Comparison of ENCODE assay signal across 7 mouse cellular contexts in the genomic region with DNA sequence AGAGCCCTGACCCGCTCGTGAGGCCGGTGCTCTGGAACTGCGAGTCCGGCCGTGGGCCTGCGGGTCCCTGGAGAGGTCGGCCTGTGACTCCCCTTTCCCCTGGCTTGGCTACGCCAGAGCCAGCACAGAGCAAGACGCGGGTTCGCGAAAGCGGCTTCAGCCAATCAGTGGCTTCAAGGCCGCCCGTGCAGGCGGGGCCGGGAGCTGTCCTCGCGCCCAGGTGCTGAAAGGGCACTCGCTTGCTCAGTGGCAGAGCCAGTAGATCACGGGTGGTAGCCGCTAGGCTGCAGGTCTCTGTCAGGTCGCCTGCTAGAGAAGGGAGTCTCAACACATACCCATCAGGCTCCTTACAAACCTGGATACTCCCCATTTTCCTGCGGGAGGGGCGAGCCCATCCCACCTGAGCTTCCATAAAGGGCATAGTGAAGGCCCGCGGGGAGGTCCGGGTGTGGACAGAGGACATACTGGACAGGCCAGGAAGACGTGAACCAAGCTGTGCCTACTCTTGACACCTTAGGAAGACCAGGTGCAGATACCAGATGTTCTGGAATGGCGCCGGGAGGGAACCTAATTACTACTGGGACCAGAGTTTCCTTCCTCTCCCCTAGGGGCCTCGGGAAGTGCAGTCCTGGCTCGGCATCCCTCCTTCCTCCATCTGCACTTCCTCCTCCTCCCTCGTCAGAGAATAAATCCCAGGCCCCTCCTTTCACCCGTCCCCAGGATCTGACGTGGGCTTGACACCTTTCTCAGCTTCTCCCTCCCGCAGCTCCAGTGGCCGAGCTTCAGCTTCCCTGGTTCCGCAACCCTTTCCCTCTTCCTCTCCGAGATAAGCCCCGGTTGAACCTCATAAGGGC. TPM values are rescaled to one million over a fixed set of nuclear protein-coding genes. Genes with fewer than 3 reads are reported as not detected.
DNase-seq lines count a peak whose midpoint lies in the region; ATAC-seq and TF ChIP-seq lines count a peak whose summit lies in the region.

A gene (plus strand): TSS at position 771 of the 854 bp plus-strand sequence.

- peak; percentile 98 for DNase-seq in adrenal gland, postnatal 10 days
- peak; percentile 81 for DNase-seq in embryo, embryonic 11.5 days (ENCODE audit: low read depth, low spot score)
- DNase-seq in gastrocnemius, postnatal 4 days (ENCODE audit: low spot score in 2 of 2): peak; percentile 86 to 94
- DNase-seq in limb, embryonic 10.5 days (ENCODE audit: low spot score): peak; percentile 99

- TF ChIP-seq POLR2A in small intestine, adult 2 months (IDR thresholded peaks at IDR 0.05; ENCODE audit: low read depth, low read length): no peak

- no peaks in the 10 kb centered on the region for H3K9me3 ChIP-seq in intestine, embryonic 16.5 days (ENCODE audit: control insufficient read depth, low read length)
- H3K9me3 ChIP-seq in limb, embryonic 10.5 days (replicated peaks): no peaks in the 10 kb centered on the region
- no peaks in the 10 kb centered on the region for H3K9me3 ChIP-seq in midbrain, embryonic 13.5 days

- H3K9ac ChIP-seq in intestine, embryonic 16.5 days (ENCODE audit: low read depth, low read length): peak within 1 kb of the TSS; percentile 27; the same call in 1 of the 2 replicates
- H3K9ac ChIP-seq in midbrain, embryonic 13.5 days (replicated peaks): peak within 1 kb of the TSS; percentile 81

- peak; percentile 90 for ATAC-seq in intestine, embryonic 16.5 days
- peak; percentile 90 for ATAC-seq in midbrain, embryonic 13.5 days

- peaks cover 13% of the 10 kb centered on the region for H3K27me3 ChIP-seq in intestine, embryonic 16.5 days (replicated peaks; ENCODE audit: control insufficient read depth, insufficient read depth, low read length)
- H3K27me3 ChIP-seq in limb, embryonic 10.5 days (ENCODE audit: low read depth, poor library complexity, severe bottlenecking): peaks cover 60% of the 10 kb centered on the region
- peaks cover 22% of the 10 kb centered on the region for H3K27me3 ChIP-seq in midbrain, embryonic 13.5 days
- H3K27me3 ChIP-seq in small intestine, adult 2 months (ENCODE audit: control insufficient read depth, insufficient read depth, low read length): peaks cover 19% of the 10 kb centered on the region

- H3K4me1 ChIP-seq in intestine, embryonic 16.5 days (ENCODE audit: control insufficient read depth, insufficient read depth, low read length): peaks cover 11% of the 10 kb centered on the region
- H3K4me1 ChIP-seq in limb, embryonic 10.5 days: peaks cover 27% of the 10 kb centered on the region
- peaks cover 72% of the 10 kb centered on the region for H3K4me1 ChIP-seq in midbrain, embryonic 13.5 days (replicated peaks)
- peaks cover 7% of the 10 kb centered on the region for H3K4me1 ChIP-seq in small intestine, adult 2 months (ENCODE audit: control insufficient read depth, insufficient read depth, insufficient read length, low read length)

- 1% methylated on average over 42 of the region's 42 CpGs for WGBS in intestine, embryonic 16.5 days
- under 1% methylated on average over 42 of the region's 42 CpGs for WGBS in limb, embryonic 10.5 days
- 1% methylated on average over 42 of the region's 42 CpGs for WGBS in midbrain, embryonic 13.5 days
- WGBS in small intestine, adult 2 months: 2% methylated on average over 42 of the region's 42 CpGs

- no peak for TF ChIP-seq CTCF in small intestine, adult 2 months (IDR thresholded peaks at IDR 0.05; ENCODE audit: extremely low read depth, insufficient read length, insufficient replicate concordance, low read depth, low read length)

- H3K36me3 ChIP-seq in intestine, embryonic 16.5 days (ENCODE audit: control insufficient read depth, insufficient read depth, low read length): no peaks in the 10 kb centered on the region
- H3K36me3 ChIP-seq in limb, embryonic 10.5 days: peaks cover 4% of the 10 kb centered on the region
- peaks cover 27% of the 10 kb centered on the region for H3K36me3 ChIP-seq in midbrain, embryonic 13.5 days
- peaks cover 3% of the 10 kb centered on the region; the same call in 1 of the 2 replicates for H3K36me3 ChIP-seq in small intestine, adult 2 months (ENCODE audit: control insufficient read depth, insufficient read depth, low read length)

- peak within 1 kb of the TSS; percentile 58 for H3K4me3 ChIP-seq in intestine, embryonic 16.5 days (ENCODE audit: low read length)
- H3K4me3 ChIP-seq in limb, embryonic 10.5 days: peak within 1 kb of the TSS; percentile 59
- peak within 1 kb of the TSS; percentile 63 for H3K4me3 ChIP-seq in midbrain, embryonic 13.5 days (replicated peaks)
- H3K4me3 ChIP-seq in small intestine, adult 2 months (ENCODE audit: low read depth, low read length): peak within 1 kb of the TSS; percentile 62

- H3K4me2 ChIP-seq in intestine, embryonic 16.5 days (ENCODE audit: low read depth, low read length): peak within 1 kb of the TSS; percentile 100
- peak within 1 kb of the TSS; percentile 98 for H3K4me2 ChIP-seq in midbrain, embryonic 13.5 days (replicated peaks)

- H3K27ac ChIP-seq in intestine, embryonic 16.5 days (ENCODE audit: low read length): no peak within 1 kb of the TSS
- H3K27ac ChIP-seq in limb, embryonic 10.5 days: no peak within 1 kb of the TSS
- peak within 1 kb of the TSS; percentile 93 for H3K27ac ChIP-seq in midbrain, embryonic 13.5 days
- no peak within 1 kb of the TSS for H3K27ac ChIP-seq in small intestine, adult 2 months (ENCODE audit: insufficient read depth, low read depth, low read length)

RNA-seq across cellular contexts. Expression of the gene that starts here (rescaled TPM):
- total RNA-seq in adrenal gland, postnatal 10 days (2021): 10 to 100 TPM; 38.8 to 58.2 TPM
- 1 to 10 TPM; 6.5 to 6.9 TPM for total RNA-seq in gastrocnemius, postnatal 4 days (2021)
- 1.5 and 1.7 TPM in 2 replicates for polyA plus RNA-seq in intestine, embryonic 16.5 days (2015; fragmentation: Nextera tagmentation; extraction: Ambion mirVana)
- polyA plus RNA-seq in limb, embryonic 10.5 days (2016; fragmentation: Nextera tagmentation; extraction: Ambion mirVana): 0.10 and 0.20 TPM in 2 replicates
- polyA plus RNA-seq in midbrain, embryonic 13.5 days (2015; fragmentation: Nextera tagmentation; extraction: Ambion mirVana): 34.9 and 35.3 TPM in 2 replicates
- polyA plus RNA-seq in small intestine, adult 2 months (2012; rRNA removed): 1.3 and 2.6 TPM in 2 replicates

Comparison
In these comparisons a context has a peak if more than half of its experiments do, and no peak if none do; other contexts are left out.
1. RNA of the gene that starts here (total RNA-seq): 38.8 to 58.2 TPM in adrenal gland, postnatal 10 days; 6.5 to 6.9 TPM in gastrocnemius, postnatal 4 days; every median in the first group is over 4 times any median in the second.
2. Peak in DNase-seq and H3K4me3 ChIP-seq in limb, embryonic 10.5 days; RNA of the gene not detected or under 1 TPM.
3. Peak in every context shown above with its lines, with median percentiles within 50 percentile points of each other: DNase-seq and H3K4me3 ChIP-seq.